Mouse (Mus musculus) right cerebral cortex, adult 2 months (tissue): ENCODE measurements around the gene Lce3a.

Experiments
- DNase-seq, 2 experiments: peaks; one replicate each; pipeline ENCODE4 v3.0.0; 2021 to 2022; ENCODE audit warnings: low spot score in 2 of 2

Gene Lce3a

GRCm38 (mm10) chr3:92926130-92926529, at the start of gene Lce3a:
Lce3a (minus strand) TSS chr3:92926230.
- no peak for DNase-seq

- DNase-seq = no peak
These were observed 40.7 kb upstream of the Lce3a start, which contains the start of gene Lce3e for GRCm38 (mm10) chr3:92966761-92967160. Lce3e (plus strand) TSS chr3:92967061.

- no peak for DNase-seq
These were observed 31.1 kb upstream of the Lce3a start, which contains the start of gene Lce3d for GRCm38 (mm10) chr3:92957090-92957489. Lce3d (plus strand) TSS chr3:92957390.

DNA sequence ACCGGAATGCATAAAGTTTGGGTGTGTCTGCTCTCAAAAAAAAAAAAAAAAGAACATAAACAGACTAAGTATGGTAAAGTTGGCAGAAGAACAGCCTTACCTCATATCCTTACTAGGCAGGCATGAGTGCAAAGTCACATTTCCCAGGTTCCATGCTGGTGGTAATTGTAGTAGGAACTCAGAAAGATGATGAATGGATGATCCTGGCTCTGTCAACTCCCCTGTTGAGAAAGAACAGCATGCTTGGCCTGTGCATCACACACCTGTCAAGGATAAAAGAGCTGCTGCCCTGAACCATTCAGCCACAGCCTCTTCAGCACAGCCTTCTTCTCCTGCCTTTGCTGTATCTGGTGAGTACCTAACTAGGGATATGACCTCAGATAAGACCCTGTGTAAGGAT, 18.2 kb upstream of the Lce3a start, which contains the start of gene Lce3c:
Gene Lce3c, plus strand, starts transcription at position 301 of the 400 bp plus-strand sequence.
- no peak for DNase-seq

DNA sequence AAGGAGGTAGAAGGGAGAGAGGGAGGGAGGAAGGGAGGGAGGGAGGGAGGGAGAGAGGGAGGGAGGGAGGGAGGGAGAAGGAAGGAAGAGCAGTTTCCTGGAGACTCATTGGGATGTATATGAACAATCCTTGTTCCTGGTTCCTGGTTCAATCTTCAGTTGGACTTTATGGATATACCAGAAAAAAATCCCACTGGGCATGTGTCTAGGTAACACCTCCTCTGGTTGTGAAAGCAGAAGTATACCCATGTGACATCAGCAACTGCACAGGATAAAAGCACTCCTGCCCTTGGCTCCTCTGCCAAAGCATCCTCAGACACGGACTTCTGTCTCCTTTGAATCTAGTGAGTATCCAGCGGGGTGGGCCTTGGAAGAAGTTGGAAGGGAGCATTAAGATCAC, 6.6 kb upstream of the Lce3a start, which contains the start of gene Lce3b:
Gene Lce3b, plus strand, starts transcription at position 301 of the 400 bp plus-strand sequence.
- no peak for DNase-seq

DNA sequence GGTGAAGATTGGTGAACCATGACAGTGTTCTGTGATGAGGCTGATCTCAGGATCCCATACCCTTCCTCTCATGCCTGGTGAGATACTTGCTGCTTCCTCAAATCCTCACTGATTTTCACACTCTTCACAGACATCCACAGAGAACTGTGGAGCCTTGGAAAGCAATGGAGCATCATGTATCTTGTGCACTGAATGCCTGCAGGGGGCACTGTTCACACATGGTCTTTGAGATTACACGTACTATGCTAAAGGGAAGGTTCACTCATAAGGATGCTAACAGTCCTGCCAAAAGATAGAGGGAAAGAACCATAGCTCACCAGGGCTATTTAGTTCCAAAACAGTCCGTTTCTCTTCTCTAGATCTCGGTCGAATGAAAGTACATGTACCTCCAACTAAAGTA, 5.7 kb downstream of the Lce3a start:
- DNase-seq = peak; percentile 19 to 20

DNA sequence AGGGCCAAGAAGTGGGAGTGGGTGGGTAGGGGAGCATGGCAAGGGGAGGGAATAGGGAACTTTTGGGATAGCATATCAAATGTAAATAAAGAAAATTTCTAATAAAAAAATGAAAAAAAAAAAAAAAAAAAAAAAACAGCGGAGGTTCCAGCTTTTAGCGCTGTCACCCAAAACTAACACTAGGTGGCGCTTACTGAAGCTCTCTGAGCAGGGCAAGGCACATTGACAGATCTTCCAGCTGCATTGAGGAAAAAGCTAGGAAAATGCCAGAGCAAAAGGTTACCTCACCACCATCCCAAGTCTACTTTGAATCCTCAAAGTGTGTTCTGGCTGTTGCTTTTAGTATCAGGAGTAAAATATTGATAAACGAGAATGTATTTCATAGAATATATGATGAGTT, 18.5 kb downstream of the Lce3a start:
- DNase-seq = peak; percentile 12 to 38

GRCm38 (mm10) chr3:92905182-92905581, 20.8 kb downstream of the Lce3a start:
- no peak for DNase-seq

DNA sequence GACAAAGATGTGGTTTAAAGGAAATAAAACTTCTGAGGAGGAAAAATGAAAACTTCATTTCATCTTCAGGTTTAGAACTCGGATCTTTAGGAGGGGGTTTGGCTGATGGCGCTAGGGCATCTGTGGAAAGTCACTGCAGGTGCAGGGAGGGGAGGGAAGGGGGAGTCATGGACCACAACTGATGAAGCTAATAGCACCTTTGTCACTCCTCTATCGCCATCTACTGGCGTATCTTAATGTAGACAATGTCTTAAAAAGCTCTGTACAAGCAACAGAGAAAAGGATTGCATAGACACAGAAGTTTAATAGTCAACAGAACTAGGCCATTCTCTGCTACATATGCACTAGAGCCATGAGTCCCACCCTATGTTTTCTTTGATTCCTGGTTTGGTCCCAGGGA, 22.4 kb downstream of the Lce3a start:
- DNase-seq = no peak

DNA sequence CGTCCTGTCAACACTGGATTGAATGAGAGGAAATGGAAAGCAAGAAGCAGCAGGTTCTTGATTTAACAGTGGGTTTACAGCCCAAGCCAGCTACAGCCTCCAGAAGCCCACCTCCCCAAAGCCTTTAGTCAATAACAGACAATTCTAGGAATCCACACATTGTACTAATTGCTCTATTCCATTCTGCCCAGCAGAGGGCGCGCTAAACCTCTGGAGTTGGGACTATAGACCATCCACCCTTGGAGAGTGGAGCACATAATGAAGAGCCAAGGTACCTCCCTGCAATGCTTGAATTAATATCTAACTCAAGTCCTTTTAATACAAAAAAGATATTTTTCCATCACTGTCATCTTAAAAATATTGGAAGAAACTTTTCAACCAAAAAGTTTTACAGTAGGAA, 23.0 kb downstream of the Lce3a start:
- peak; percentile 34 to 67 for DNase-seq

GRCm38 (mm10) chr3:92894489-92894888, 31.5 kb downstream of the Lce3a start:
- DNase-seq = no peak

GRCm38 (mm10) chr3:92894063-92894462, 32.0 kb downstream of the Lce3a start:
- no peak for DNase-seq
